Mouse (Mus musculus): ENCODE measurements around the gene Arhgap15.

DNA sequence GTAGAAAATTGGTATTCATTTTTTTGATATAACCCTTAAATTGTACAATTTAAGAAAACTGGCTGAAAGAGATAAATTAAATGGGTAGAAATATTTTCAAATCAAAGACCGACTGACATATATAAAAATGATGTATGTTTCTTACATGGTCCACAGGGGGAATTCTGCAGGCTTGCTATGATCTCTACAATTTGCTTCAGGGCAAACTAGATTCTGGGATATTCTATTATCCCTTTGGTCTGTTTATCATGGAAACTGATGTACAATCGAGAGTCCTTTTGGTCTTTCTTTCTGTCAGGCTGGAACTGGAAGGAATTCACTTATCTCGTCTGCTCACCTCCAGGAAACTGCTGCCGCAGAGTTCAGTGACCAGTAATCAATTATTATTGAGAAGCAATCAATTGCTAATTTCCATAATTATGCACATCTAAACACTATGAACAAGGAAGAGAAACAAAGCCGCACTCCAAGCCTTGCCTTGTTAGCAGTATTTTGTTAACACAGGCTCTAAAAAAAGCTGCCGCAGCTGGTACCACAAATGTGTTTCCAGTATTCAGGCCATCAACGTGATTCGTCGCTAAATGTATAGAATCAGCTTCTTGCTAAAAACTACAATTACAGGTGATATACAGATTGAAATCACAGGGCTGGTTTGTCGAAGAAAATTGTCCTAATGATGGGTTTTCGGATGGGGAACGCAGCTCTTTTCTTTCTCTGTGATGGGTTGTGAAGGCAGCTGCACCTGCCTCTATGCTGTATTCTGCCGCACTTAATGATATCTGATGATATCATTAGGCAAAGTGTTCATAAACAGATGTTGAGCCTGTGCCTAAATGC is 229.8 kb downstream of the Arhgap15 start:
- TF ChIP-seq CTCF (IDR thresholded peaks at IDR 0.05; ENCODE audit: extremely low read depth, insufficient read depth, insufficient read length, insufficient replicate concordance) (no peak), POLR2A (IDR thresholded peaks at IDR 0.05; ENCODE audit: low read depth, low read length) (no peak)
